Mouse (Mus musculus) liver, adult 2 months (tissue): ENCODE data around the gene Zfp213. TPM values are rescaled to one million over a fixed set of nuclear protein-coding genes. Genes with fewer than 3 reads are reported as not detected.

Experiments
- DNase-seq: peaks from one replicate; pipeline ENCODE4 v3.0.0-alpha.2; 2011; ENCODE audit warnings: low read depth, low spot score; ENCODE audit errors: extremely low read depth
- H3K27ac ChIP-seq: fragments of 200-500 bp; replicated peaks from 2 replicates; pipeline ENCODE4 v1.5.1; 2012; ENCODE audit warnings: low read depth, mild to moderate bottlenecking, control low read depth, inconsistent platforms, low read length; ENCODE audit not compliant: insufficient read depth
- H3K27me3 ChIP-seq: fragments of 200-500 bp; 2 replicates; pipeline ENCODE4 v1.6.1; 2012; ENCODE audit warnings: mild to moderate bottlenecking, moderate library complexity, low read length, inconsistent platforms; ENCODE audit not compliant: control insufficient read depth, insufficient read depth
- H3K36me3 ChIP-seq: fragments of 200-500 bp; 2 replicates; pipeline ENCODE4 v1.6.1; 2012; ENCODE audit warnings: low read length, inconsistent platforms; ENCODE audit not compliant: control insufficient read depth, insufficient read depth
- H3K4me1 ChIP-seq: fragments of 200-500 bp; 2 replicates; pipeline ENCODE4 v1.6.1; 2011; ENCODE audit warnings: low read length; ENCODE audit not compliant: control insufficient read depth, insufficient read depth
- H3K4me3 ChIP-seq: fragments of 200-500 bp; 2 replicates; pipeline ENCODE4 v1.5.1; 2011; ENCODE audit warnings: low read depth, mild to moderate bottlenecking, control low read depth, low read length, moderate library complexity; ENCODE audit not compliant: insufficient read depth
- H3K79me2 ChIP-seq: fragments of 200-500 bp; 2 replicates; pipeline ENCODE4 v1.6.1; 2012; ENCODE audit warnings: inconsistent platforms, mild to moderate bottlenecking, low read length, moderate library complexity; ENCODE audit not compliant: control insufficient read depth, insufficient read depth
- H3K9ac ChIP-seq: fragments of 200-500 bp; 2 replicates; pipeline ENCODE4 v1.6.1; 2012; ENCODE audit warnings: low read depth, mild to moderate bottlenecking, control low read depth, inconsistent platforms, low read length
- CTCF ChIP-seq: fragments of 200-500 bp; IDR thresholded peaks from 2 replicates; pipeline ENCODE4 v1.5.1; 2011; ENCODE audit warnings: low read depth, low read length, control low read depth
- POLR2A ChIP-seq: fragments of 200-500 bp; IDR thresholded peaks from 2 replicates; pipeline ENCODE4 v1.6.1; 2011; ENCODE audit warnings: low read length, control low read depth; ENCODE audit not compliant: insufficient read depth; ENCODE audit errors: extremely low read depth
- WGBS: fragments of 180-500 bp; shearing (Covaris S2); methylation state at CpG from one replicate; pipeline ENCODE4 v1.1.7; 2018; 5-methylcytosine and 5-hydroxymethylcytosine counted together
- polyA plus RNA-seq: library from polyadenylated mRNA; depleted of rRNA; stranded (reverse); fragments of >200 nt; gene quantifications from 2 replicates; pipeline ENCODE4 v1.2.3, GENCODE M21; 2012
- total RNA-seq: library from RNA; depleted of rRNA; stranded (reverse); fragments of >200 nt; gene quantifications from 2 replicates; pipeline ENCODE4 v1.2.3, GENCODE M21; 2014

The Zfp213 gene
- total and polyA plus RNA-seq, 2 experiments, result 4.8 to 10.7 TPM

DNA sequence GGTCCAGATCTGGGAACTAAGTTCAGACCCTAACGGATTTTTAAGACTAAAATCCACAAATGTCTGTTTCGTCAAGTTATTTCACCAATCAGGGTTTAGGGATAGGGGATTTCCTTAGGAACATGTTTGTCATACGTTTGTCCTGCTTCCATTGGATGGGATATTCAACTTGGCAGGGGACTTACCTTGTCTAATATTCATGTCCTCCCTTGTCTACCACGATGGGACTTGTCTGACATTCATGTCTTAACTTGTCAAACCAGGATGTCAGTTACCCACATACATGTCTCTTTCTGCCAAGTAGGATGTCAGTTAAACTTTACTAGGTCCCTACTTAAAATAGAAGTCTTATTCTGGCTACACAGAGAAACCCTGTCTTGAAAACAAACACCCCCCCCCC is 20.1 kb downstream of the Zfp213 start:
- H3K27ac ChIP-seq, result no peak overlapping the region
- 77% methylated on average over 4 of the region's 4 CpGs for WGBS
- H3K79me2 ChIP-seq, result no peaks in the 10 kb centered on the region

DNA sequence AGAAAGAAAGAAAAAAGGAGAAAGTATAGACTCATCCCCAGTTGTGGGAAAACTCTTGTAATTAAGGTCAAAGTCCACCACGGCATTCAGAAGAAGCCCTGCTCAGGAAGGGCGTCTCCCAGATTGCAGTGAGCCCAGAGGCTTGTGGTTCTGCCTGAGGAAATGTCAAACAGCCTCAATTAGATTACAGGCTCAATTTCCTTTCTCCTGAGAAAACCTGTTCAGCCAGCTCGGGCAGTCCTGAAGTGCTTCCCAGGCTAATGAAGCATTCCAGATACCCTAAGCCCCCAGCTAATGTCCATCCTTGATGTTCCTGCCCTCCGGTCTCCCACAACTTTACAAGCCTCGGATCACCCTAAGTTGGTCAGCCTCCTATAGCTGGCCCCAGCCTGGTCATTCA is 20.7 kb downstream of the Zfp213 start:
- TF ChIP-seq POLR2A (no peak), CTCF (no peak)
- 64% methylated on average over 5 of the region's 5 CpGs for WGBS
- Histone ChIP-seq H3K36me3 (no peaks in the 10 kb centered on the region), H3K4me3 (no peak overlapping the region), H3K27me3 (no peaks in the 10 kb centered on the region), H3K4me1 (no peaks in the 10 kb centered on the region; the same call in 1 of the 2 replicates), H3K9ac (no peak overlapping the region), H3K79me2 (no peaks in the 10 kb centered on the region), H3K27ac (no peak overlapping the region)
- no peak for DNase-seq

More for the DNA sequence above, 20.1 kb downstream of the Zfp213 start:
- Histone ChIP-seq H3K4me3 (no peak overlapping the region), H3K27me3 (no peaks in the 10 kb centered on the region), H3K36me3 (no peaks in the 10 kb centered on the region), H3K4me1 (no peaks in the 10 kb centered on the region), H3K9ac (no peak overlapping the region)
- TF ChIP-seq POLR2A, result no peak
- DNase-seq, result no peak

DNA sequence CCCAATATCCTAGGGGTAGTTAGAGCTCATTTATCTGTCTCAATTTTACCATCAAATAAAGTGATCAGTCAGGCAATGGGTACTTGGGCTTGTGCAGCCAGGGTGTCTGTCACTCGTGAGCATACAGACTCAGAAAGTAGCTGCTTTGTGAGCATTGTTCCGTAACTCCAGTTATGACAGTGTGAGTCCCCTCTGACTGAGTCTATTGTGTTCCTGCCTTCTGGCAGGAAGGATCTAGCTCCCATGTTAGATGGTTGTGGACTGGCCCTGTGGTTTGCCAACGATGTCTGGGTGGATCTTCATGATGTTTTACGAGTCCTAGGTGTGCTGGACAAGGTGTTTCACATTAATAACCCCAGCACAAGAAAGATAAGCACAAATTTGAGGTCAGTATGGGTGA is 21.2 kb downstream of the Zfp213 start:
- H3K9ac ChIP-seq, result no peak overlapping the region
- H3K27me3 ChIP-seq, result peaks cover 2% of the 10 kb centered on the region; the same call in 1 of the 2 replicates
- 68% methylated on average over 4 of the region's 4 CpGs for WGBS
- H3K4me1 ChIP-seq, result no peaks in the 10 kb centered on the region; the same call in 1 of the 2 replicates
- H3K27ac ChIP-seq, result no peak overlapping the region
- no peaks in the 10 kb centered on the region for H3K79me2 ChIP-seq
- DNase-seq, result no peak
- TF ChIP-seq CTCF (no peak), POLR2A (no peak)
- H3K36me3 ChIP-seq, result no peaks in the 10 kb centered on the region
- no peak overlapping the region for H3K4me3 ChIP-seq

DNA sequence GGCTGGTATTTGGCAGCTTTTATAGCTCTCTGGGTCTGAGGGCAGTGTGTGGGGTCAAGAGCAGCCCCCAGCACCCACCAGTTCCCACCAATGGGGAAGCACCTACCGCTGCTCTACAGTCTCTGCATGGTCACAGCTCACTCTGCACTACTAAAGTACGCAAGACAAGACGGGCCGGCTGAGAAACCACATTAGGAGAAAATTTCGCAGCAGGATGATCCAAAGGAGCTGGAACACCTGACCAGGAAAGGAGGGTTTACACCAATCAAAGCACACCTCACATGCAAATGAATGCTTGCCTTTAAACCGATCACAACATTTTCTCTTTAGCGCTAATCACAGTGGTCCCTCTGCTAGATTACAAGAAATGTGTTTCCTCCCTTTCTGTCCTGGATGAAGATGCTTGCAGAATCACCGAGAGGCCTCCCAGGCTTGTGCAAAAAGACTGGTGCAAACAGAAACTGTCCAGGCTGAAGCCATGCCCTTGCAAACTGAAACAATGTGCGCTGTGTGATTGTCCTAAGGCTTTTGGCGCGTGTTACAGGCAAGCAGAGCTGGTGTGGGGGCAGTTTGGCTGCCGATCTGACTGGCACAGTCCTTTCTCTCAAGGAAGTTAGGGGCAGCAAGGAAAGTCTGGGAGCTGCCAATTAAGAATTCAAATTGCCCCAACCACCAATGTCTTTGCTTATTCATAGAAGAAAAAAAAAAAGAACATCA is 21.9 kb downstream of the Zfp213 start:
- H3K27ac ChIP-seq, result no peak overlapping the region
- no peaks in the 10 kb centered on the region for H3K36me3 ChIP-seq
- WGBS, result 36% methylated on average over 12 of the region's 12 CpGs
- no peaks in the 10 kb centered on the region for H3K79me2 ChIP-seq
- H3K27me3 ChIP-seq, result peaks cover 6% of the 10 kb centered on the region; the same call in 1 of the 2 replicates
- DNase-seq, result no peak
- H3K9ac ChIP-seq, result no peak overlapping the region
- TF ChIP-seq CTCF (no peak), POLR2A (no peak)
- no peaks in the 10 kb centered on the region; the same call in 1 of the 2 replicates for H3K4me1 ChIP-seq
- no peak overlapping the region for H3K4me3 ChIP-seq

DNA sequence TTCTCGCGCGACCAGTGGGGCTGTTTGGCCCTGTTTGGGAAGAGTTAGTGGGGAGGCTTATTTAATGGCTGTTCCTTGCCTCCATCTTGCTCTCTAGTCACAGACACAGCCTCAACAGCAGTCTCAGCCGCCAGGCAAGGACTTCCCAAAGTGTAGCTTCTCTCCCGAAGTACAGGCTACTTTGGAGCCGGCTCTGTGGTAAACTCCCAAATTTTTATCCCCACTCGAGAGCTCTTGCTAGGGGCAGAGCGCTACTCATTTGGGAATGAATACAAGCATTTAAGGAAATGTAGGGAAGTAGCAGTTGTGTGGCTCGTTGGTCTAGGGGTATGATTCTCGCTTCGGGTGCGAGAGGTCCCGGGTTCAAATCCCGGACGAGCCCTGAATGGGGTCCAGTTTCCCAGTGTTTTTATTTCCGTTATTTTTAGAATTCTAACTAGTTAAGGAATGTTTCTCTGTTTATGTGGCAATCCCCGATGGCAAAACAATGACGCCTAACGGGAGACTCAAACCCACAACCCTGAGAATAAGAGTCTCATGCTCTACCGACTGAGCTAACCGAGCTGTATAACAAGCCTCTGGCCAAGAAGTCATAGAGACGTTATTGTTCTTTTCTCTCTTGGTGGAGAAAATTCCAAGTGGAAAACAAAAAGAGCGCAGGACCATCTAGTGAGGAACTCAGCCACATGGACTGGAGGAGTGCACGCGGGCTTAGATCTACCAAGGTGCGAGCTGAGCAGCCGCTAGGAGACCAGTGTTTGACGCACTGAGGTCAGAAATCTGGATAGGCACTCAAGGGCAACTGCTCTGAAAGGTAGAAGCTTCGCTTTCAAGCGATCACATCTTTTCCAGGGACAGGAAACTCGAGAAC is 23.2 kb downstream of the Zfp213 start:
- H3K36me3 ChIP-seq, result no peaks in the 10 kb centered on the region
- no peak for DNase-seq
- no peak overlapping the region for H3K9ac ChIP-seq
- H3K27me3 ChIP-seq, result peaks cover 6% of the 10 kb centered on the region; the same call in 1 of the 2 replicates
- TF ChIP-seq CTCF (no peak), POLR2A (no peak)
- no peaks in the 10 kb centered on the region; the same call in 1 of the 2 replicates for H3K4me1 ChIP-seq
- H3K79me2 ChIP-seq, result no peaks in the 10 kb centered on the region
- no peak overlapping the region for H3K4me3 ChIP-seq
- H3K27ac ChIP-seq, result no peak overlapping the region
- WGBS, result 53% methylated on average over 31 of the region's 31 CpGs
